Mouse (Mus musculus) liver, embryonic 16.5 days (tissue): Measurements from ENCODE around the gene 1700029F12Rik. TPM values are rescaled to one million over a fixed set of nuclear protein-coding genes. Genes with fewer than 3 reads are reported as not detected.

Experiments used
- ATAC-seq: fragments of 200-750 bp; cut with Nextera tagmentation; 2 replicates; pipeline ENCODE4 v1.8.0; 2017; ENCODE audit warnings: low read depth, mild to moderate bottlenecking, moderate number of reproducible peaks, moderate library complexity
- H3K27ac ChIP-seq: fragments of 300-500 bp; sonication (generic); 2 replicates; pipeline ENCODE4 v1.5.1; 2014; ENCODE audit warnings: mild to moderate bottlenecking, low read length
- H3K27me3 ChIP-seq: fragments of 300-500 bp; sonication (generic); 2 replicates; pipeline ENCODE4 v1.6.1; 2014; ENCODE audit warnings: low read depth, low read length, mixed read lengths; ENCODE audit not compliant: control insufficient read depth, insufficient read depth
- H3K36me3 ChIP-seq: fragments of 300-500 bp; sonication (generic); 2 replicates; pipeline ENCODE4 v1.6.1; 2014; ENCODE audit warnings: mild to moderate bottlenecking; ENCODE audit not compliant: control insufficient read depth, insufficient read depth
- H3K4me1 ChIP-seq: fragments of 300-500 bp; sonication (generic); 2 replicates; pipeline ENCODE4 v1.6.1; 2014; ENCODE audit warnings: low read depth, low read length, mixed read lengths; ENCODE audit not compliant: control insufficient read depth
- H3K4me2 ChIP-seq: fragments of 300-500 bp; sonication (generic); 2 replicates; pipeline ENCODE4 v1.6.1; 2014; ENCODE audit warnings: low read depth, low read length, mixed read lengths
- H3K4me3 ChIP-seq: fragments of 300-500 bp; sonication (generic); 2 replicates; pipeline ENCODE4 v1.5.1; 2014; ENCODE audit warnings: low read depth, mild to moderate bottlenecking, low read length
- H3K9ac ChIP-seq: fragments of 300-500 bp; sonication (generic); 2 replicates; pipeline ENCODE4 v1.6.1; 2014; ENCODE audit warnings: low read depth, low read length
- H3K9me3 ChIP-seq: fragments of 300-500 bp; sonication (generic); replicated peaks from 2 replicates; pipeline ENCODE4 v1.6.1; 2016; ENCODE audit warnings: low read length; ENCODE audit not compliant: control insufficient read depth
- WGBS: fragments of 180-500 bp; shearing (Covaris S2); extraction: QIAGEN DNeasy Blood & Tissue Kit; methylation state at CpG from one replicate; pipeline ENCODE4 v1.1.7; 2014; ENCODE audit not compliant: insufficient replicate concordance; 5-methylcytosine and 5-hydroxymethylcytosine counted together
- polyA plus RNA-seq: library from polyadenylated mRNA; unstranded; fragments of >200 nt; fragmentation: Nextera tagmentation; extraction: Ambion mirVana; gene quantifications from 2 replicates; pipeline ENCODE4 v1.2.1, GENCODE M21; 2015

1700029F12Rik gene
- not detected in 2 replicates for polyA plus RNA-seq

DNA sequence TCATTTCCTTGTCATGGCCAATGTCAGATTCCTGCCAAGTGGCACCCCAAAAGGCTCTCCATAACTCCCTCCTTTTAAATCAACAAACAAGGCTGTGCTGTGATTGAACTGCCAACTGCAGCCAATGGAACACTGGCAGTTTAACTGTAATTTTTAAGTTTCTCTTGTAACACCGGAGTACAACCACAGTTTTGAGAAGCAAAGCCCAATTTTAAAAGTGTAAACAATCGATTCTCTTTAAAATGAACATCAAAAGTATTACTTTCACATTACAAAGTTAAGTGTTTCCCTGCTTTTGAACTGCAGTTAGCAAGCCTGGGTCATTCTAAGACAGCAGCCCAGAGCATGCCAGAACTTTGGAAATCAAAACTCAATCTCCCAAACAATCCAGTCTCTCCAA, at the start of gene 1700029F12Rik:
Gene 1700029F12Rik, minus strand, starts transcription at position 101 of the 400 bp plus-strand sequence.
- Histone ChIP-seq H3K9ac (no peak within 1 kb of the TSS), H3K4me1 (no peaks in the 10 kb centered on the region), H3K4me3 (no peak within 1 kb of the TSS), H3K4me2 (no peak within 1 kb of the TSS), H3K27me3 (no peaks in the 10 kb centered on the region), H3K9me3 (no peaks in the 10 kb centered on the region), H3K27ac (no peak within 1 kb of the TSS), H3K36me3 (no peaks in the 10 kb centered on the region)
- no peak for ATAC-seq
- 46% methylated on average over 2 of the region's 2 CpGs for WGBS

DNA sequence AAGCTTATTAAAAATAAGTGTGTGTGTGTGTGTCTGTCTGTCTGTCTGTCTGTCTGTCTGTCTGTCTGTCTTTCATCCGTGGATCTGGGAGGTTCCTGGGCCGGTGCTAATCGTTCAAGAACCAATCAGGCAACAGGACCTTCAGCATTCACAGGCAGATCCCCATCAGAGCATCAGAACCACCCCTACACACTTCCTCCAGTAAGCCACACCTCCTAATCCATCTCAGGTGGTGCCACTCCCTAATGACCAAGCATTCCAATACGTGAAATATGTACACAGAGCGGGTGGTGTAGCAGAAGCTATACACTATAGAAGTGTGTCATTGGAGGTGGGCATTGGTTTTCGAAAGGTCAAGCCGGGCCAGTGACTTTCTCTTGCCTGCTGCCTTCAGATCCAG, 48.3 kb upstream of the 1700029F12Rik start:
- H3K4me2 ChIP-seq, result peak overlapping the region; percentile 22; the same call in 1 of the 2 replicates
- no peak overlapping the region for H3K4me3 ChIP-seq
- peak; percentile 90 for ATAC-seq
- H3K4me1 ChIP-seq, result peaks cover 20% of the 10 kb centered on the region
- H3K27ac ChIP-seq, result peak overlapping the region; percentile 56
- 77% methylated on average over 7 of the region's 7 CpGs for WGBS
- H3K9me3 ChIP-seq, result no peaks in the 10 kb centered on the region
- H3K27me3 ChIP-seq, result no peaks in the 10 kb centered on the region
- no peak overlapping the region for H3K9ac ChIP-seq
- H3K36me3 ChIP-seq, result no peaks in the 10 kb centered on the region

GRCm38 (mm10) chr13:97080615-97081014, 46.5 kb upstream of the 1700029F12Rik start:
- H3K36me3 ChIP-seq, result no peaks in the 10 kb centered on the region
- peaks cover 13% of the 10 kb centered on the region for H3K4me1 ChIP-seq
- no peaks in the 10 kb centered on the region for H3K9me3 ChIP-seq
- no peak overlapping the region for H3K9ac ChIP-seq
- H3K4me2 ChIP-seq, result no peak overlapping the region
- 73% methylated on average over 3 of the region's 3 CpGs for WGBS
- ATAC-seq, result no peak
- H3K4me3 ChIP-seq, result no peak overlapping the region
- no peak overlapping the region for H3K27ac ChIP-seq
- H3K27me3 ChIP-seq, result no peaks in the 10 kb centered on the region

GRCm38 (mm10) chr13:97080201-97080600, 46.0 kb upstream of the 1700029F12Rik start:
- WGBS, result 66% methylated on average over 2 of the region's 2 CpGs
- H3K36me3 ChIP-seq, result no peaks in the 10 kb centered on the region
- no peaks in the 10 kb centered on the region for H3K9me3 ChIP-seq
- no peak for ATAC-seq
- H3K4me1 ChIP-seq, result peaks cover 13% of the 10 kb centered on the region
- H3K4me2 ChIP-seq, result no peak overlapping the region
- H3K4me3 ChIP-seq, result no peak overlapping the region
- no peak overlapping the region for H3K9ac ChIP-seq
- H3K27ac ChIP-seq, result no peak overlapping the region
- H3K27me3 ChIP-seq, result no peaks in the 10 kb centered on the region

GRCm38 (mm10) chr13:97077556-97077955, 43.4 kb upstream of the 1700029F12Rik start:
- Histone ChIP-seq H3K36me3 (no peaks in the 10 kb centered on the region), H3K4me3 (no peak overlapping the region), H3K9me3 (no peaks in the 10 kb centered on the region), H3K27me3 (peaks cover 12% of the 10 kb centered on the region), H3K4me2 (no peak overlapping the region), H3K9ac (no peak overlapping the region), H3K4me1 (peaks cover 8% of the 10 kb centered on the region), H3K27ac (no peak overlapping the region)
- ATAC-seq, result no peak
- 68% methylated on average over 2 of the region's 2 CpGs for WGBS

- H3K27me3 ChIP-seq, result peaks cover 30% of the 10 kb centered on the region
- no peaks in the 10 kb centered on the region for H3K9me3 ChIP-seq
- H3K27ac ChIP-seq, result no peak overlapping the region
- ATAC-seq, result no peak
- no peak overlapping the region for H3K9ac ChIP-seq
- no peak overlapping the region for H3K4me2 ChIP-seq
- 50% methylated on average over 1 of the region's 1 CpGs for WGBS
- H3K4me3 ChIP-seq, result no peak overlapping the region
- H3K4me1 ChIP-seq, result peaks cover 10% of the 10 kb centered on the region
- no peaks in the 10 kb centered on the region for H3K36me3 ChIP-seq
Observed at GRCm38 (mm10) chr13:97073497-97073896, 39.3 kb upstream of the 1700029F12Rik start.

GRCm38 (mm10) chr13:97071626-97072241, 37.6 kb upstream of the 1700029F12Rik start:
- Histone ChIP-seq H3K4me1 (peaks cover 18% of the 10 kb centered on the region), H3K27ac (no peak overlapping the region), H3K9me3 (no peaks in the 10 kb centered on the region), H3K36me3 (no peaks in the 10 kb centered on the region), H3K4me2 (peak overlapping the region; percentile 99), H3K9ac (peak overlapping the region; percentile 73), H3K27me3 (peaks cover 30% of the 10 kb centered on the region), H3K4me3 (peak overlapping the region; percentile 78)
- ATAC-seq, result peak; percentile 44
- under 1% methylated on average over 46 of the region's 76 CpGs for WGBS

DNA sequence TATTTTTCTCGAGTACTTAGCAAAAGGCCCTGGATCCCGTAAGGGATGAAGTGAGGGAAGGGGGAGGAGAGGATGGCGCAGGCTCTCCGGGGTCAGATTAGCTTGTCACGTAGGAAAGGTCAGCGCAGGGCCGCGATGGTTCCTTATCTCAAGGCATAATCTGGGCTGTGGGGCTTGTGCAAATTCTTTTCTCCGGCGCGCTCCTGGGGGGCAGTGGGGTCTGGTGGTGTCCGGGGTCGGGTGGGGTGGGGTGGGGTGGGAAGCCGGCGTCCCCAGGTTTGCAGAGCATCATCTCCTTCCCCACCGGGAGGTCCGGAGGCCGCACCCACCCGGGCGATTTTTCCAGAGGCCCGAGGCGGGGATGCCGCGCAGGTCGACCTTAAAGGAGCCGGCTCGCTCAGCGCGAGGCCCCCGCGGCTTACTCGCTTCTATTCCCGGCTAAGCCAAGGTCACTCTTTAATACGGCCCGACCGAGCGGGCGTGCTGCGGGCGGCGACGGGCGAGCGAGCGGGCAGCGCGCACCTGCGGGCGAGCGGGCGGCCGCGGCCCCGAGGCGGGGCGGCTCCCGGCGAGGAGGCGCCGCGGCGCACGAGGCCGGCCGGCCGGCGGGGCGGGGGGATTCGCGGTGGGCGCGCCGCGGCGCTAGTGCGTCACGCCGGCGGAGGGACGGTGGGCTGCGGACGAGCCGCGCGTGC, 36.9 kb upstream of the 1700029F12Rik start:
- peak; percentile 28 for ATAC-seq
- Histone ChIP-seq H3K9me3 (no peaks in the 10 kb centered on the region), H3K4me3 (peak overlapping the region; percentile 78), H3K36me3 (no peaks in the 10 kb centered on the region), H3K4me2 (peak overlapping the region; percentile 99), H3K4me1 (peaks cover 24% of the 10 kb centered on the region), H3K27me3 (peaks cover 30% of the 10 kb centered on the region), H3K9ac (peak overlapping the region; percentile 73), H3K27ac (no peak overlapping the region; the same call in 1 of the 2 replicates)
- WGBS, result under 1% methylated on average over 37 of the region's 85 CpGs

GRCm38 (mm10) chr13:97068151-97068550, 34.0 kb upstream of the 1700029F12Rik start:
- Histone ChIP-seq H3K9ac (peak overlapping the region; percentile 49; the same call in 1 of the 2 replicates), H3K4me3 (peak overlapping the region; percentile 52), H3K4me1 (peaks cover 44% of the 10 kb centered on the region), H3K4me2 (peak overlapping the region; percentile 65), H3K27me3 (peaks cover 23% of the 10 kb centered on the region), H3K27ac (peak overlapping the region; percentile 89), H3K36me3 (no peaks in the 10 kb centered on the region), H3K9me3 (no peaks in the 10 kb centered on the region)
- no peak for ATAC-seq
- WGBS, result 68% methylated on average over 8 of the region's 8 CpGs
